Mouse (Mus musculus) left cerebral cortex, postnatal 36 days (tissue): ENCODE data around the gene Masp2. TPM values are rescaled to one million over a fixed set of nuclear protein-coding genes. Genes with fewer than 3 reads are reported as not detected.

Experiments
- DNase-seq, 2 experiments: peaks; one replicate each; pipeline ENCODE4 v3.0.0; 2021 to 2022; ENCODE audit warnings: low spot score in 2 of 2, mixed read lengths in 1 of 2
- intact Hi-C: fragments of 180-260 bp; cut with DNase I; formaldehyde crosslinking; loops from one replicate; pipeline ENCODE4 v1.15.1; 2025
- total RNA-seq, 2 experiments: library from RNA; stranded (reverse); gene quantifications; 2 replicates each; pipeline ENCODE4 v1.2.3; 2021

Masp2 gene
- 1 to 10 TPM; 1.5 to 5.5 TPM for total RNA-seq

- no peak for DNase-seq
- intact Hi-C loops: no loop called here
Observed at GRCm38 (mm10) chr4:148602357-148603120, at the start of gene Masp2. Gene Masp2, plus strand, starts transcription at chr4:148602554.

GRCm38 (mm10) chr4:148557766-148558165 is 44.6 kb upstream of the Masp2 start:
- intact Hi-C loops: loop anchor here (5.0 kb wide), 1 partner anchor 50 kb away; no protein-coding TSS in a partner anchor
- no peak for DNase-seq

GRCm38 (mm10) chr4:148558297-148559000 is 43.9 kb upstream of the Masp2 start, which contains the start of gene Exosc10:
Gene Exosc10, plus strand, starts transcription at chr4:148558429.
- DNase-seq: peak; percentile 86 to 90
- intact Hi-C loops: loop anchor here (5.0 kb wide), 1 partner anchor 49 kb away; no protein-coding TSS in a partner anchor

GRCm38 (mm10) chr4:148562676-148563075 is 39.7 kb upstream of the Masp2 start:
- no peak for DNase-seq
- intact Hi-C loops: no loop called here

- no peak for DNase-seq
- intact Hi-C loops: no loop called here
Observed at GRCm38 (mm10) chr4:148563595-148563994, 38.8 kb upstream of the Masp2 start.

GRCm38 (mm10) chr4:148570138-148570537 is 32.2 kb upstream of the Masp2 start:
- DNase-seq: no peak
- intact Hi-C loops: no loop called here

GRCm38 (mm10) chr4:148570693-148571295 is 31.6 kb upstream of the Masp2 start:
- no peak for DNase-seq
- intact Hi-C loops: no loop called here

- no peak for DNase-seq
- intact Hi-C loops: no loop called here
Observed at GRCm38 (mm10) chr4:148573222-148573621, 29.1 kb upstream of the Masp2 start.

GRCm38 (mm10) chr4:148580765-148581164 is 21.6 kb upstream of the Masp2 start:
- intact Hi-C loops: no loop called here
- DNase-seq: no peak

GRCm38 (mm10) chr4:148581422-148581821 is 20.9 kb upstream of the Masp2 start:
- intact Hi-C loops: no loop called here
- no peak for DNase-seq

- DNase-seq: no peak
- intact Hi-C loops: no loop called here
Observed at GRCm38 (mm10) chr4:148583257-148583656, 19.1 kb upstream of the Masp2 start.

GRCm38 (mm10) chr4:148586648-148587047 is 15.7 kb upstream of the Masp2 start:
- DNase-seq: no peak
- intact Hi-C loops: no loop called here

- DNase-seq: no peak
- intact Hi-C loops: no loop called here
Observed at GRCm38 (mm10) chr4:148588793-148589192, 13.6 kb upstream of the Masp2 start.

GRCm38 (mm10) chr4:148589565-148589964 is 12.8 kb upstream of the Masp2 start:
- intact Hi-C loops: no loop called here
- DNase-seq: no peak

- no peak for DNase-seq
- intact Hi-C loops: no loop called here
Observed at GRCm38 (mm10) chr4:148590421-148591170, 11.8 kb upstream of the Masp2 start.

GRCm38 (mm10) chr4:148591171-148591630 is 11.2 kb upstream of the Masp2 start, which contains the start of gene Srm:
Gene Srm, plus strand, starts transcription at chr4:148591503.
- peak; percentile 96 to 98 for DNase-seq
- intact Hi-C loops: no loop called here

GRCm38 (mm10) chr4:148591637-148592380 is 10.5 kb upstream of the Masp2 start:
- intact Hi-C loops: no loop called here
- DNase-seq: no peak

GRCm38 (mm10) chr4:148593996-148594395 is 8.4 kb upstream of the Masp2 start:
- DNase-seq: no peak
- intact Hi-C loops: no loop called here

- no peak for DNase-seq
- intact Hi-C loops: no loop called here
Observed at GRCm38 (mm10) chr4:148595916-148596315, 6.4 kb upstream of the Masp2 start.
